Mouse (Mus musculus): ENCODE measurements around the gene Ccnj.

Gene Ccnj

DNA sequence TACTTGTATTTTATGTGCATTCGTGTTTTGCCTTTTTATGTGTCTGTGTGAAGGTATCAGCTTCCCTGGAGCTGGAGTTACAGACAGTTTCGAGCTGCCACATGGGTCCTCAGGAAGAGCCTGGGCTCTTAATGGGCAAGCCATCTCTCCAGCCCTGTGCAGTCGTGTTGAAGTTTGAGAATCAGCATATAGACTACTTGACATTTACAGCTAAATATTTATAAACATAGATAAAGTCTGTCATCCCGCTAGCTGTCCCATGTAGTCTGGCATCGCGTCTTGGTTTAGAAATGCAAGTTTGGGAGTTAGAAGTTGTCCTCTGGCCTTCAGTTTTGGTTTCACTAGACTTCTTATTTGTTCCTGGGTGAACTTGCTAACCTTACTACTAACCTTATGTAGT, 10.0 kb downstream of the Ccnj start:
- DNase-seq (ENCODE audit: extremely low read depth, low read depth, low spot score) = no peak

DNA sequence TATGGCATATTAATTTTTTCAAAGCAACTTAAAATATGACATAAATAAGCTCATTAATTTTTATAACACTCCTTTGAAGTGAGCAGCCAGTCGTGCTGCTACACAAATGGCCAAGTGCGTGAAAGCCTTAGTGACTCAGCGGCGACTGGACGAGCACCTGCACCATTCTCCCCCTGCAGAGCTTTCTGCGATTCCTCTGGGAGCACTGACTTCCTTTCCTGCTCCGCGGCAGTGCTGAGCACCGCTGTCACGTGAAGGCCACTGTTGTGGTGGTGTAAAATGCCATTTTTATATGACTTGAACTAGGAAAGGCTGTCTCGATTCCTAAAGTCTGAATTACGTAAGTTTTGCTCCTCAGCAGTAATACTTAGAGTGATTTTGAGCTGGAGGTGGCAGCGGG, 10.5 kb downstream of the Ccnj start:
- DNase-seq (ENCODE audit: extremely low read depth, low read depth, low spot score) = no peak

DNA sequence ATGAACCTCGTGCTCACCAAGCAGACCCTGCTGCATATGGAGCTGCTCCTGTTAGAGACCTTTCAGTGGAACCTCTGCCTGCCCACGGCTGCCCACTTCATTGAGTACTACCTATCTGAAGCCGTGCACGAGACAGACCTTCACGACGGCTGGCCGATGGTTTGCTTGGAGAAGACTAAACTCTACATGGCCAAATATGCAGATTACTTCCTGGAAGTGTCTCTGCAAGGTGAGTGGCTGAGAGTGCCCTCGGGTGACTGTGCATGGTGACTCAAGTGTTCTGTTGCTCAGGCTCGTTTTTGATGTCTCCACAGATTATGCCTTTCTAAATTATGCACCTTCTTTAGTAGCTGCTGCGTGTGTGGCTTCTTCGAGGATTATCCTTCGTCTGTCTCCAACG, 13.7 kb downstream of the Ccnj start:
- DNase-seq (ENCODE audit: extremely low read depth, low read depth, low spot score) = no peak

DNA sequence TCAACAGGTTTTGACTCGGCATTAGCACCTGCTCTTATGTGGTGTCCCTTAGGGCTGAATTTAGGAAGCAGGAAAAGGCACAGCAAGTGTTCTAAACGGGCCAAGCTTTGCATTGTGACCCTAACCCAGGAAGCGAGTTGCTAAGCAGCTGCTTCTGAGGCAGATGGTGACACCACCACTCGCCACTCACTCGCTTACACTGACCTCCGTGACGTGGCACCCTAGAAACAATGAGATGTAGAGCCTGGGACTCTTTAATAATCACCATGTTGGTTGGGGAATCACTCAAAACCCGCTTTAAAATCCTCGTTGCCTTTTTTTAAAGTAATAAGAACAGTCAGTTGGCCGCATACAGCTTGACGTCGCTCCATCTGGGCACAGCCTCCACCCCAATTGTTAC, 18.3 kb downstream of the Ccnj start:
- no peak for DNase-seq (ENCODE audit: extremely low read depth, low read depth, low spot score)

DNA sequence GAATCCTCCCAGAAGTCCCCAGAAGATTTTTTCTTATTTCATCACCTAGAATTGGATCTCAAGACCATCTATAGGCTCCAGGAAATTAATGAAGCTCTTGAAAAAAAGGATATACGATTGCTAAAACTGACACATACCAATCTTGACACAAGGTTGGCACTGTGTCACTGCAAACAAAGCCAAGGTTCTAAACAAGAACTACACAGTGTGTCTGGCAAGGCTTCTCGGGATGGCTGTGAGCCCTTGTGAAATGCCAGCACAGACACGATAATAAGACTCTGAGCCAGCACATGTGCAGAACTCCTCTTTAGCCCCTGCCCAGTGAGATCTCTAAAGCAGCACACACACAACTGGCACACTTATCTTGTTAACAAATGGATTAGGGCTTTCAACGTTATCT, 28.5 kb downstream of the Ccnj start:
- peak; percentile 82 for DNase-seq (ENCODE audit: extremely low read depth, low read depth, low spot score)

DNA sequence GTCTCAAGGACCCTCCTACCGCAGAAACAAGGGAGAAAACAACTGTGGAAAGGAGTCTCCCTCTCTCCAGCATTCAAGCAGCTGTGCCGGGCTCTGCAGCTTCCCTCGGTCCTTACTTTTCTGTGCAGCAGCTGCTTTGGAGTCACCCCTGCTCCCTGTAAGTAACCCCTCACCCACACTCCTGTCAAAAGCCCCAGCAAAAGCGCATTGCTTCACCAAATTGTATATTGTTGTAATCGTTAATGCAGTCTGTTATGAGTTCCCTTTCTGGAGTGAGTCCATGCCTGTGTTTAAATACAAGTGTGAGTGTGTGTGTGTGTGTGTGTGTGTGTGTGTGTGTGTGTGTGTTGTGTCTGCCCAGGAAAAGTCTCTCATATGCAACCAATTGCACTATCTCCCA, 37.2 kb downstream of the Ccnj start:
- no peak for DNase-seq (ENCODE audit: extremely low read depth, low read depth, low spot score)

DNA sequence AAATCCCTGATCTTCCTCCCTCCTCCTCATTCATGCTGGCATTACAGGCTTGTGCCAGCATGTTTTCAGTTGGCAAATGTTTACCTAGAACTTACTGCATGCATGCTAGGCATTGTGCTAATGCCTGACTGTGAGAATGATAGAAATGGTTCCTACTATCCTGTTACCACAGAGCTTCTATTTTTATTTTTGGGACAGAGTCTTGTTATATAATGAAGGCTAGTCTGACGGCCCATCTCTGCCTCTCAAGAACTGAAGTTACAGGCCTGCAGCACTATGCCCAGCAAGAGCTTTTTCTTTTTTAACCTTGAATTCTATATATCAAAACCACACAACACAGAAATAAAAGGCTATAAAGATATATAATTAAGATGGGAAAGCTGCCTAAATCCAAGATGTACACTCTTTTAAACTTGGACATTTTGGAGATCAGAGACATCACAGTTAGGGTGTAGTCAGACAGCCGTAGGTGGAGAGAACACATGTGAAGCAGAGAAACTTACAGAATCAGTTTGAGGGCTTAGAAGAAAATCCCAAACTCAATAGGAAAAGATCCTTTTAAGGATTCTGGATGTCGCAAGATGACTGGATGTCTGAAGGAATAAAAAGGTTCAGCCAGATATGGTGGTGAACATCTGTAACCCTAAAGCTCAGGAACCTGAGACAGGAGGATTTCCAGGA, 38.5 kb downstream of the Ccnj start:
- DNase-seq (ENCODE audit: extremely low read depth, low read depth, low spot score) = no peak

DNA sequence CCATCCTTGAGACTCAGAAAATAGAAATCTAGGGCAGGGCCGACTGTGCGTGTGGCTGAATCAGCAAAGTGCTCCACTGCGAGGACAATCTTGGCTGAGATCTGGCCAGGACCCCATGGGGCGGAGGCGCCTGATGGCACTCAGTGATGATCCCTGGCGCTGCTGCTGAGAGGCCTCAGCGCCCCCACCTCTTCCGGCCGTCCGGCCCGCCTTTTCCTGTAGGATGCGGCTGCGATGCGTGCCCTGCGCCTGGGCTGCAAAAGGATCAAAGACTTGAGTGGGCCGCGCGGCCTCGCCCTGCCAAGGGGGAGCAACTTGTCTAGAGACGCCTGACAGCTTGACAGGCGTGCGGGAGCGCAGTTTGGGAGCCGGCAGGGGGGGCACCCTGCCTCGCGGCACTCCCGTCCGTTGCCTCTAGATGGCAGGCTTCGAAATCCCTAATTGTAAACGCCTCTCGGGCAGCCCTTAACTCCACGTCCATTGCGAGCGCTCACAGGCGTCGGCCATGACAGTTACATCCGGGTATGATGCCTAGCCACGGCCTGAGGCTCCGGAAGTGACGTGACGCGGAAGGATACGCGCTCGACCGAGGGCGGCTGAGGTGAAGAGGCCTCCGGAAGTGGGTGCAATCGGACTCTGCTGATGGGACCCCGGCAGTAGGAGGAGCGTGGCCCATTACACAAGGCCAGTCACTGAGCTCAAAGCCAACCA, 42.0 kb downstream of the Ccnj start:
- no peak for DNase-seq (ENCODE audit: extremely low read depth, low read depth, low spot score)

DNA sequence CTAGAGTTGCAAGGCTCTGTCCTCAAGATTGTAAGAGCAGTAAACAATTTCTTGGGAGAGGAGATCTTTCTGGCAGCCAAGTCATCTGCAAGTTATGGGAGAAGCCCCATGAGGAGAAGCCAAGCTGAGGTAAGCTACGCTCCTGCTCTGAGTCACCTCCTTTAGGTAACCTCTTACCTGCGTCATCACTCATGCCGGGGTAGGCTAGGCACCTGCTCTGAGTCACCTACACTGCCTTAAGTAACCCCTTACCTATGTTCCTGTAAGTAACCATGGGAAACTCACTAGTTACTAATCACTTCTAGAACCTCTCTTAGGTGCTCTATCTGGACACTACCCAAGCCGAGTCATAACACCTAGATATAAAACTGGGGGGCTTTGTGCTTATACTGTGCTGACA, 50.6 kb downstream of the Ccnj start:
- DNase-seq (ENCODE audit: extremely low read depth, low read depth, low spot score) = no peak

DNA sequence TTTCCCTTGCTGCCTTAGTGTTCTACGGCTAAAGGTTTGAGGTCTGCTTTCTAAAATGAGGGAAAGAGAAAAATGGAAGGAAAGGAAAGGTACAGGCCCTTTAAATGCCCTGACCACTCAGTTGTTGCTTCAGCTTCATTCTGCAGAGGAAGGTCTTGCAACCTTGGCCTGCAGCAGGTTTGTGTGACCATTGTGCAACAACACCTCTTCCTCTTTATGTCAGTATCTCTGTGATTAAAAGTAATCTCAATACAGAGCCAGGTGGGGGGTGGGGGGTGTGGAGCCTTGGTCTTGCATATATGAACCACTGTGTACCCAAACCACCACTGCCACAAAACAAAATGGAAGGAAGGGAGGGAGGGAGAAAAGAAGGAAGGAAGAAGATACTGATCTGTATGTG, 57.8 kb downstream of the Ccnj start:
- no peak for DNase-seq (ENCODE audit: extremely low read depth, low read depth, low spot score)

DNA sequence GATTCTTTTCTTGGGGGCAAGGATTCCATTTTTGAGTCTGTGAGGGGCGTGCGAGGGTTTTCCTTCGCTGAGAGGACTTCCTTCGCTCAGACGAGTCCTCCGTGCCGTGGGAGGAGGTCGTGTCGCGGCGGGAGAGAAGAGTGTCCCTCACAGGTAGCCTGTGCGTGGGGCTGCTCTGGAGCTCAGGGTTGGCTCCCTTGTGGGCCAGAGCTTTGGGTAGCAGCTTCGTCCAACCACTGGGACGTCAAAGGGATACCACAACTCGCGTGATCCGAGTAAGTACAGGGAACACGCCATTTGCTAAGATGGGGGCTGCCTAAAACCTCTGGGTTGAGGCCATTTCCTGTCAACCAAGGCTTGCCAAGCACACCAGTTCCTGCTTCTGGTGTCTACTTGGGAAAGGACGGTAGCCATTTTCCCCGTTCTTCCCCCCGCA, 63.0 kb downstream of the Ccnj start:
- DNase-seq (ENCODE audit: extremely low read depth, low read depth, low spot score) = no peak

DNA sequence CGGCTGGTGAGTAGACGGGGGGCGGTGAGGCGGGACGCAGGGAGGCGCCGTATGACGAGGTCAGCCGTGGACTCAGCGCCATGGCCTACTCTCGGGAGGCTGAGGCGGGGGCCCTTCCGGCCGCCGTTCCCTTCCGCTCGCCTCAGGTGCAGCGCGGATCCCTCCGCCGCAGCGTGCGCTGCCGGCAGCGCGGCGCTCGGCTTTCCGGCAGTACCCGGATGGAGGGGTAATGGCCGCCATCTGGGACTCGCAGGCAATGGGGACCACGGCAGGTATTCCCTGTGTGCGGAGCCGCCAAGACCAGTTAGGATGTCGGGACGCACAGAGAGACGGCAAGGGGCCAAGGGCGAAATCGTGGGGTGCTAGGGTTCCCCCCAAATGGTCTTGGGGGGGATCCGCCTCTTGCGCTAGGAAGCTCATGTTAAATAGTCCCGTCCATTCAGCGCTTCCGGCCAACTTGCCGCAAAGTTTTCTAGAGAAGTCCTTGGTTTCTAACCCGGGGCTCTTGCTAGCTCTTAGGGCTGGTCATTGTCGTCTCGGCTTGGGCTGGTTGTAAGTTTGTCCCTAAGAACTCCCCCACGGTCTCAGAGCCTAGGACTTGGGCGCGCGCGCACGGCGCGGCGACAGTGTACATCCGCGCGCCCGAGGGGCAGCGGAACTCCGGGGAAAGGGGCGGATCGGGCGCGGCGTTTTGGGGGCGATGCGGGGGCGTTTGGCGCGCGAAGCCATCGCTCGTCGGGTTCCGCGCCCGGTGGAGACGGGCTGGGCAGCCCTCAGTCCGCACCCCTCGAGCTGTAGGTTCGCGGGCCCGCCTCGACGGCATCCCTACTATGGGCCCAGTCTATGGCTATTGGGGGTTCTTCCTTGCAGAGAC, 63.7 kb downstream of the Ccnj start, which contains the start of gene Zfp518a:
TSS of gene Zfp518a (plus strand) at position 187 of the 874 bp plus-strand sequence.
- DNase-seq (ENCODE audit: extremely low read depth, low read depth, low spot score) = peak; percentile 33

DNA sequence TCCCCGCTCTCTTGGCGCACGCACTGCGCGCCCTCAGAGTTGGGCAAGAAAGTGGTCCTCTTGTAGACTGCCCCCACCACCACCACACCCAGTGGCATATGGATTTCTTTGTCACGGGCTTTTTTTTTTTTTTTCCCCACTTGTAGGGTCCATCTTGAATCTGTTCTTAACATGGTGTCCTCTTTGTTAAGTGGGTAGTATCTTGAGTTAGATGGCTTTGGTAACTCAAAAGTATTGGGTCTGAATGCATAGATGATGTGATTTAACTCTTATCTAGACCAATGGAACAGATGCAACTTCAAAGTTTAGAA, 64.3 kb downstream of the Ccnj start:
- no peak for DNase-seq (ENCODE audit: extremely low read depth, low read depth, low spot score)
